Mouse (Mus musculus) midbrain, embryonic 10.5 days (tissue): ENCODE data around the gene Eif6. TPM values are rescaled to one million over a fixed set of nuclear protein-coding genes. Genes with fewer than 3 reads are reported as not detected.
A peak's percentile ranks its signal among the peaks of the same experiment; 100 is the strongest.

ENCODE experiments used
- DNase-seq: peaks from one replicate; pipeline ENCODE4 v3.0.0-alpha.2; 2017; ENCODE audit warnings: low spot score
- H3K27ac ChIP-seq: fragments of 300-500 bp; sonication (generic); replicated peaks from 2 replicates; pipeline ENCODE4 v1.5.1; 2016; ENCODE audit warnings: mild to moderate bottlenecking
- H3K27me3 ChIP-seq: fragments of 300-500 bp; sonication (generic); 2 replicates; pipeline ENCODE4 v1.6.1; 2016; ENCODE audit warnings: low read depth, mild to moderate bottlenecking; ENCODE audit not compliant: poor library complexity, severe bottlenecking
- H3K36me3 ChIP-seq: fragments of 300-500 bp; sonication (generic); 2 replicates; pipeline ENCODE4 v1.6.1; 2016; ENCODE audit warnings: mild to moderate bottlenecking, moderate library complexity
- H3K4me1 ChIP-seq: fragments of 300-500 bp; sonication (generic); 2 replicates; pipeline ENCODE4 v1.6.1; 2016
- H3K4me3 ChIP-seq: fragments of 300-500 bp; sonication (generic); 2 replicates; pipeline ENCODE4 v1.5.1; 2016; ENCODE audit warnings: mild to moderate bottlenecking, moderate library complexity
- H3K9me3 ChIP-seq: fragments of 300-500 bp; sonication (generic); replicated peaks from 2 replicates; pipeline ENCODE4 v1.6.1; 2016; ENCODE audit warnings: mild to moderate bottlenecking
- WGBS: fragments of 180-500 bp; shearing (Covaris S2); methylation state at CpG from one replicate; pipeline ENCODE4 v1.1.7; 2016; 5-methylcytosine and 5-hydroxymethylcytosine counted together
- polyA plus RNA-seq: library from polyadenylated mRNA; unstranded; fragments of >200 nt; fragmentation: Nextera tagmentation; extraction: Ambion mirVana; gene quantifications from 2 replicates; pipeline ENCODE4 v1.2.1, GENCODE M21; 2016

Eif6 gene
- polyA plus RNA-seq, 1 experiment from 2014 or later, result 257 TPM

DNA sequence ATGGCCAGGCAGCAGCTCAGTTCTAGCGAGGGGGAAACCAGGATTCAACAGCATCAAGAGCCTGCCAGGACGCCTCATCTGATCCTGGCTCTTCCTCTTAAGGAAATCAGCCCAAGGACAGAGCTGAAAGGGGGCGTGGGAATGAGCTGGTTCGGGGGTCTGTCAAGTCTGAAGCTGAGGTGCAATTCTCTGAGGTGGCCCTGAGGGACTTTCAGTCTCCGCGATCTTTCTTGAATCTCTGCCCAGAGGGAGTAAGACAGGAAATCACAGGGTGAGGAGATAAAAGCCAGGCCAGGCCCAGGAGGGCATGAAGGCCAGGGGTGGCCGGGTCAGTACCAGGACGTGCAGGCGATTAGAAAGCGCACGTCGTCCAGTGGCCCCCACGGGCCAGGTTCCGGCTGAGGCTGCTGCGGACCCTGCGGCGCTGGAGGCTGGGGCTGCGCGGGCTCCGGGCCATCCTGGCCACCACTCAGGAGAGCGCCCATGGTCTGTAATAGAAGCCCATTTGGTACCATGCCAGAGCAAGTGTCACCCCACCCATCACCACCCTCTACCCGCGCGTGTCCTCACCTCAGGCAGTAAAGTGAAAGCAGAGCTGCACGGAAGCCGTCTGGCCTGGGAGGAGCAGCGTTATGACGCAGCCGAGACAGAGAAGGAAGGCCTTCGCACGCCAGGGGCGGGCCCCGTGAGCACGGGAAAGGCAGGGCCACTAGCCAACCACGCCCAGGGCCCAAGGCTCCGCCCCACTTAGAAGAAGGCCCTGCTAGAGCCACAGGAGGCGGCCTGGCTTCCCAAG lies 7.9 kb downstream of the Eif6 start:
- H3K27ac ChIP-seq, result peak overlapping the region; percentile 83
- no peaks in the 10 kb centered on the region for H3K9me3 ChIP-seq
- WGBS, result 4% methylated on average over 37 of the region's 37 CpGs
- H3K27me3 ChIP-seq, result 0 out of 2 replicates have a peak, but pooled peaks cover 6% of the 10 kb centered on the region
- peaks cover 47% of the 10 kb centered on the region for H3K36me3 ChIP-seq
- DNase-seq, result peak; percentile 90
- peaks cover 22% of the 10 kb centered on the region for H3K4me1 ChIP-seq
- peak overlapping the region; percentile 68 for H3K4me3 ChIP-seq

DNA sequence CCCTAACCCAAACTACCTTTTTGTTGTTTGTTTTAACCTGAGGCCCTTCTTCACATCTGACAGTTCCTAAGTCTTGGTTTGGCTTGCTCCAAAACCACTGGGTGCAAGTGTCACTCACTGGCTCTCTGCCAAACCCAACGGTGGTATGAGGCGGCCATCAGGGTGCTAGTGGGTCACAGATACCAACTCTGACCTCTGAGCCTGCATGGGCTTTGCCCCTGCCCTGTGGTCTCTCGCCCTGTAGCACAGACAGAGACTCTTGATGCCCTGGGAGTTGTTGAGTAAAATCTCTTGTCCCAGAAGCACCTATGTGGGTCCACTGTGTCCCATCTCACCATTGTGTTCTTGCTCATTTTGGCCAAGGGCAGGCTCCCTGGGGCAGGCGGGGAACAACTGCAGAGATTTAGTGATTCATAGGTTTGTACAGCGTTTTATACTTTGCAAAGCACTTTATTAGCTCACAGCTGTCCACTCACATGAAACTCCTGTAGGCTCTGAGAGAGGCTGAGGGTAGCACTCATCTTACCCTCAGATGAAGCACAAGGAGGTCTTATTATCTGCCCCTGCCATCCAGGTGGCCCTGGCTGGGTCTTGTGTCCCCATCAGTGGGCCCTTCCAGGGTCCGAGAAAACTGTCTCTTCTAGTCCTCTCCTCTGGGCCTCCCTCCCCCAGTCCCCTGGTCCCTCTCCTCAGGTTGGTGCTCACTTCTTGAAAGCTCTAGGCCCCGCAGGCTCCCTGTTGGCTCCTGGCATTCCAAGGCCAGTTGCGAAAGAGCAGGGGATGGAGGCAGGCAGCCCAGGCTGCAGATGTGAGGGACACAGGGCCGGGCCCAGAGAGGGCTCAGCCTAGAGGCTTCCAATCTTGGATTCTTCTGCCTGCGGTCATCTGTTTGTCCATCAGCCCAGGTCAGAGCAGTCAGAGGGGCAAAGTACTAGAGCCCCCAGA lies 9.2 kb downstream of the Eif6 start:
- 74% methylated on average over 10 of the region's 10 CpGs for WGBS
- Histone ChIP-seq H3K36me3 (peaks cover 34% of the 10 kb centered on the region), H3K4me3 (peak overlapping the region; percentile 68; the same call in 1 of the 2 replicates), H3K27ac (no peak overlapping the region), H3K4me1 (peaks cover 22% of the 10 kb centered on the region), H3K27me3 (0 out of 2 replicates have a peak, but pooled peaks cover 6% of the 10 kb centered on the region), H3K9me3 (no peaks in the 10 kb centered on the region)
- DNase-seq, result no peak

DNA sequence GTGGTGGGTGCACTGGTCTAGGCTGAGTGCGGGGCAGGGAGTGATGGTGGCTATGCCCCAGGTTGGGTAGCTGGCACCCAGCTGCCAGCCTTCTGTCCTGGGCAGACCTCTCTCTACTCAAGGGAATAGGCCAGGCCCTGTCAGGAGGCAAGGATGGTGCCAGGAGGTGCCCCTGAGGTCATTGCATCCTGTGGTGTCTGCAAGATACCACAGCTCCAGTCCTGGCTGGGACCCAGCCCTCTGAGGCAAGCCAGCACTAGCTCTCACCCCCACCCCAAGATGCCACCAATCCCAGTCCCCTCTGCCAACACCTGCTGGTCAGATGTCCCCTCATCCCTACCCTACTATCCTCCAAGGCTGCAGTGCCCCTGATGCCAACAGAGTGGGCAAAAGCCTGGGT lies 10.5 kb downstream of the Eif6 start:
- no peak overlapping the region for H3K4me3 ChIP-seq
- no peak for DNase-seq
- 100% methylated on average over 1 of the region's 1 CpGs for WGBS
- 0 out of 2 replicates have a peak, but pooled peaks cover 6% of the 10 kb centered on the region for H3K27me3 ChIP-seq
- H3K36me3 ChIP-seq, result peaks cover 22% of the 10 kb centered on the region
- H3K4me1 ChIP-seq, result peaks cover 22% of the 10 kb centered on the region
- H3K9me3 ChIP-seq, result no peaks in the 10 kb centered on the region
- H3K27ac ChIP-seq, result no peak overlapping the region

DNA sequence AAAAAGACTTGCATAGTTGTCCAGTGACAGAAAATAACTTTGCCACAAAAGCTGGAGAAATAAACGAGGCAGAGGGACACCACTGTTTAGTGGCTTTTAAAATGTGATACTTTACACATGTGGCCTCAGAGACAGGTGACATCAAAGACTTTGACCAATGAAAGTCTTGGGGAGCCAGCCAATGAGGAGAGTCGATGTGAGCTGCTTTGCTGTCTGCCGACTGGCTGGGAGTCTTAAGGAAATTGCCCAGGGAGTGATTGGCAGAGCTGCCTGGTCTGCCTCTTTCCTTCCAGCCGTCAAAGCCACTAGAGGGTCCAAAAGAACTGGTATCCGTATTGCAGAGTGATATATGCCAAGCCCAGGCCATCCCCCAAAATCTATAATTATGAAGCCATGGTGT lies 11.9 kb downstream of the Eif6 start:
- 36% methylated on average over 5 of the region's 5 CpGs for WGBS
- Histone ChIP-seq H3K36me3 (peaks cover 8% of the 10 kb centered on the region), H3K27me3 (0 out of 2 replicates have a peak, but pooled peaks cover 6% of the 10 kb centered on the region), H3K4me1 (peaks cover 22% of the 10 kb centered on the region), H3K9me3 (no peaks in the 10 kb centered on the region), H3K27ac (no peak overlapping the region), H3K4me3 (no peak overlapping the region)
- no peak for DNase-seq

DNA sequence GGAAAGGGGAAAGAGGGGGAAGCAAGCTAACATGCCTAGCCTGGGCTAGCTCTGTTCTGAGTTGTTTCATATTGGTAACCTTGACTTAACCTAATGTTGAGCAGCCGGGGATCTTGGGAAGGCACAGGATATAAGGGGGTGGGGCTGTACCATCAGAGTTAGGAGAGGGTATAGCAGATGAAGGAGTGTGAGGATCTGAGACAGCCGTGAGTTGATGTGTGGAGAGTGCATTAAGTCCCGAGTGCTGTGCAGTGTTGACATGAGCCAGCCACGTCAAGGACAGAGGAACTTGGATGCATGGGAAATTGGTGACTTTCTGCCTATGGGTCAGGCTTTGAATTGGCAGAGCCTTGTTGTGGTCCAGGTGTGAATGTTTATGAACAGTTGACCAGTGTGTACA lies 14.1 kb downstream of the Eif6 start:
- 84% methylated on average over 4 of the region's 4 CpGs for WGBS

DNA sequence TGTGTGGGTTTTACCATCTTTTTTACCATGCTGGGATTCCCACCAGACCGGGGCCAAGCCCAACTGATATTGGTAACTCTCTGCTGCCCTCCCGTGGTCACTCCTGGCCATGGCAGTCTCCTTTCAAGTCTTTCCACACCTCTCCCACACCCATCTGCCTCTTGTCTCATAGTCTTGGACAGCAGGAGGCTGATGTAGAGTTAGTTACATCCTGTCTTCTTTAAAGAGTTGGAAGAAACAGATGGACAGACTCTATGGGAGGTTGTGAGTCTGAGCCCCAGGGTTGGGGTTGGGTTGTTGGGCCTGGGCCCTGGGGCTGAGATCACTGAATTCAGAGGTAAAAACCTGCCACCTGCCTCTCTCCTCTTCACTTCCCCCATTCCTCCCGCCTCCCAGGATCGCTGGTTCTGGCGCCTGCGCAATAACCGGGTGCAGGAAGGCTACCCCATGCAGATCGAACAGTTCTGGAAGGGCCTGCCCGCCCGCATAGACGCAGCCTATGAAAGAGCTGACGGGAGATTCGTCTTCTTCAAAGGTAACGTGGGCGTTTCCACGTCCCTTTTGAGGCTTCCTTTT lies 14.8 kb downstream of the Eif6 start:
- 44% methylated on average over 16 of the region's 16 CpGs for WGBS
- peak; percentile 77 for DNase-seq
- Histone ChIP-seq H3K4me3 (no peak overlapping the region), H3K27me3 (0 out of 2 replicates have a peak, but pooled peaks cover 6% of the 10 kb centered on the region), H3K27ac (no peak overlapping the region), H3K9me3 (no peaks in the 10 kb centered on the region), H3K36me3 (no peaks in the 10 kb centered on the region; the same call in 1 of the 2 replicates), H3K4me1 (no peaks in the 10 kb centered on the region)

More for the DNA sequence above, 14.1 kb downstream of the Eif6 start:
- Histone ChIP-seq H3K27me3 (0 out of 2 replicates have a peak, but pooled peaks cover 6% of the 10 kb centered on the region), H3K27ac (no peak overlapping the region), H3K9me3 (no peaks in the 10 kb centered on the region), H3K36me3 (no peaks in the 10 kb centered on the region; the same call in 1 of the 2 replicates), H3K4me3 (no peak overlapping the region), H3K4me1 (peaks cover under 1% of the 10 kb centered on the region; the same call in 1 of the 2 replicates)
- no peak for DNase-seq

DNA sequence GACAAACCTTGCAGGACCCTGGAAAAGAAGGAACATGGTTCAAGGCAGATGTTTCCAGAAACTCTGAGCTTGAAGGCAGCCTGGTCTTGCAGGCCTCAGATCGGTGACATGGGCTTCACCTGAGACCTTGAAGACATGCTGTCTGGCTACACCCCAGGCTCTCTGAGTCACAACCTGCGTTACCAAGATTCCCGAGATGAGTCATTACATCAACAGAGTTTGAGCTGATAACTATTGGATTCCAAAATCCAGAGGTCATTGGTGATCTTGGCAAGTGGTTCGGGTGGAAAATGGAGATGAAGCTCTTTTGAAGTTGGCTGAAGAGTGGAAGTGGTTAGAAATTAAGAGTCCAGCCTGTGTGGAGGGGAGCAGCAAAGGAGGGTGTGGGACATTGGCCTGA lies 17.1 kb downstream of the Eif6 start:
- Histone ChIP-seq H3K4me3 (no peak overlapping the region), H3K27me3 (no peaks in the 10 kb centered on the region), H3K9me3 (no peaks in the 10 kb centered on the region), H3K36me3 (no peaks in the 10 kb centered on the region), H3K27ac (no peak overlapping the region), H3K4me1 (no peaks in the 10 kb centered on the region)
- 92% methylated on average over 4 of the region's 4 CpGs for WGBS
- no peak for DNase-seq

DNA sequence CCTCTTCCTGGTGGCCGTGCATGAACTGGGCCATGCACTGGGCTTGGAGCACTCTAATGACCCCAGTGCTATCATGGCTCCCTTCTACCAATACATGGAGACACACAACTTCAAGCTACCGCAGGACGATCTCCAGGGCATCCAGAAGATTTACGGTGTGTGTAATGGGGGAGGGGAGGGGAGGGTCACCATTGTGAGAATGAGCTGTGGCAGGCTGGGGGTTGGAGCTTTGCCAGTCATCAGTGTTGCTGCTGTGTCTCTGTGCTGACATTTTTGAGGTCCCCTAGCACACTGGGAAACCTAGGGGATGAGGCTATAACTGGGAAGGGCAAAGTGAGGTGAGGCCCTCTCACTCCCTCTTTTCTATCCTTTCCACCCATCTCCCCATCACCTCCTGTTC lies 19.3 kb downstream of the Eif6 start:
- no peaks in the 10 kb centered on the region for H3K27me3 ChIP-seq
- no peak for DNase-seq
- no peaks in the 10 kb centered on the region for H3K4me1 ChIP-seq
- no peak overlapping the region for H3K27ac ChIP-seq
- H3K9me3 ChIP-seq, result no peaks in the 10 kb centered on the region
- H3K4me3 ChIP-seq, result no peak overlapping the region
- H3K36me3 ChIP-seq, result no peaks in the 10 kb centered on the region
- WGBS, result 85% methylated on average over 4 of the region's 4 CpGs

DNA sequence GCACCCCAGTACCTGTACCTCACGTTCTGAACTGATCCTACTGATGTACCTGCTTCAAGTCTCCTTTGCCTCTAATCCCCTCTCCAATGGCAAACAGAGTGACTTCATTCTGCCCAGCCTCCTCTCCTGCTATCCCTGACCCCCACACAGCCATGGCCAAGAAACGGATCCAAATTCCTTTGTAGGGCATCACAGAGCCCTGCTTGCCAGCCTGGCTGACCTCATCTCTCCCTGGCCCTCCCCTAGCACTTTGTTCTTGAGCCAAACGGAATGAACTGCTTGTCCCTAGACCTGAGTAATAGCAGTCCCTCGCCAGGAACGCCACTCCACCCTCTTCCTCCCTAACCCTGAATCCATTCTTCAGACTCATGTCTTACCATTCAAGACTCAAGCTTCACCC lies 20.2 kb downstream of the Eif6 start:
- WGBS, result 82% methylated on average over 5 of the region's 5 CpGs
- H3K4me1 ChIP-seq, result no peaks in the 10 kb centered on the region
- DNase-seq, result no peak
- no peaks in the 10 kb centered on the region for H3K36me3 ChIP-seq
- H3K27me3 ChIP-seq, result no peaks in the 10 kb centered on the region
- H3K27ac ChIP-seq, result no peak overlapping the region
- no peaks in the 10 kb centered on the region for H3K9me3 ChIP-seq
- no peak overlapping the region for H3K4me3 ChIP-seq

DNA sequence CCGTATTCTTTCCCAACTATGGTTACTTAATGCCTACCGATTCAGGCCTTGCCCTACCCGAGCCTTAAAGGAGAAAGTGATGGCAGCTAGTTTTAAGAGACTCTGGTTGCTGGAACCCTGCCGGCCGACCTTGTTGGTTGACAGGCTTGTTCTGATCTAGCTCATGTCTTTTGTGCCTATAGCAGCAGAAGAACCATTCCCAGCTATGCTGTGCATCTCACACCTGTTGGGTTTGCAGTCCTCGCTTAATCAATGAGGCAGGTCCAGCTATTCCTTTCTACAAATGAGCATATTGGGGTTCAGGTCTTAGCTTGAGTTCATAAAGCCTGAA lies 20.8 kb downstream of the Eif6 start:
- Histone ChIP-seq H3K27me3 (no peaks in the 10 kb centered on the region), H3K36me3 (no peaks in the 10 kb centered on the region), H3K9me3 (no peaks in the 10 kb centered on the region), H3K4me1 (no peaks in the 10 kb centered on the region), H3K27ac (no peak overlapping the region), H3K4me3 (no peak overlapping the region)
- WGBS, result 84% methylated on average over 6 of the region's 6 CpGs
- DNase-seq, result no peak

DNA sequence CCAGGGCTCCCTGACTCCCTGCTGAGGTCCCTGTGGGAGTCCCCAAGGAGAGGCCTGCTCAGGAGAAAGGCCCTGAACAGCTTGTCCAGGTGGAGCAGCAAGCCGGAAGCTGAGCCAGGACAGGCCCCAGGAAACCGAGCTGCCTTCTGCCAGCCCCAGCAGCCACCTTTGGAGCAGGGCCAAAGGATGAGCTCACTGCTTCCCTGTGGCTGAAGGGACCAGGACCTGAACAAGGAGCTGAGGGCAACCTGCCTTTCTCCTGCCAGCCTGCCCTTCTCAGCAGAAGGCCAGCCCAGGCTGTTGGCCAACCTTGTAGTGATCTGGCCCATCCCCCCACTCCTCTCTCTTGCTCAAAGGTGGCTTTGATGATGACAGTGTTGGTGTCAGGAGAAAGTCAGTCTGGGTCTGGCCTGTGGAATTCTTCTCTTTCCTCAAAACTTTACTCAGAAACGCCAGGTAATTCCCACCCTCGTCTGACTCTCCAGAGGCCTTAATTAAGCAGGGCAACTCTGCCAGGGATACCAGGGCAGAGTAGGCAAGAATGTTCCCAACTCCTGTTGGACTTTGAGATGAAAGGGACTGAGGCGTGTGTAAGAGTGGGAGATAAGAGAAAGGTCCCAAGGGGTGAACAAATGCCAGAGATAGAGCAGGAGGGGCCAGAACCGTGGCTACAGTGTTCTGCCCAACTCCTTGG lies 21.3 kb downstream of the Eif6 start:
- WGBS, result 70% methylated on average over 6 of the region's 6 CpGs
- Histone ChIP-seq H3K27ac (no peak overlapping the region), H3K4me3 (no peak overlapping the region), H3K36me3 (no peaks in the 10 kb centered on the region), H3K4me1 (no peaks in the 10 kb centered on the region), H3K27me3 (no peaks in the 10 kb centered on the region), H3K9me3 (no peaks in the 10 kb centered on the region)
- no peak for DNase-seq

DNA sequence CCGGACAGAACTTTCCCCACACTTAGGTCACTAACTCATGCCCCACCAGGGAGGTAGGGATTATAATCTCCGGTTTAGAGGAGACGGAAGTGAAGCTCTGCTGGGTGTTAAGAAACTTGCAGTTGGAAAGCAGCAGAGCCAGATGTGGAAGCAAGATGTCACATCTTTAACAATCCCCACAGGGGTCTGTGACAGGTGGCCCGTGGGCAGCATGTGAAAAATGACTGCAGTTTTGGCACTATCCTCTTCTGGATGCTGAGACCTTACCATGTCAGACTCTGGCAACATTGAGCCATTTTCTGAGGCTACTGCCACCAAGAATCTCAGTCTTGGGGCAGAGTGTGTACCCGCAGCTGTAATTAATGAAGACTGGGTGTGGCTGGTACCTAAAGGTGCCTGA lies 22.7 kb downstream of the Eif6 start:
- Histone ChIP-seq H3K4me1 (no peaks in the 10 kb centered on the region), H3K4me3 (no peak overlapping the region), H3K27ac (no peak overlapping the region), H3K9me3 (no peaks in the 10 kb centered on the region), H3K27me3 (no peaks in the 10 kb centered on the region), H3K36me3 (no peaks in the 10 kb centered on the region)
- 77% methylated on average over 5 of the region's 5 CpGs for WGBS
- DNase-seq, result no peak
